Mouse (Mus musculus): ENCODE data around the gene F11. TPM values are rescaled to one million over a fixed set of nuclear protein-coding genes. Genes with fewer than 3 reads are reported as not detected.

The F11 gene
- polyA plus RNA-seq, 1 experiment: not detected

DNA sequence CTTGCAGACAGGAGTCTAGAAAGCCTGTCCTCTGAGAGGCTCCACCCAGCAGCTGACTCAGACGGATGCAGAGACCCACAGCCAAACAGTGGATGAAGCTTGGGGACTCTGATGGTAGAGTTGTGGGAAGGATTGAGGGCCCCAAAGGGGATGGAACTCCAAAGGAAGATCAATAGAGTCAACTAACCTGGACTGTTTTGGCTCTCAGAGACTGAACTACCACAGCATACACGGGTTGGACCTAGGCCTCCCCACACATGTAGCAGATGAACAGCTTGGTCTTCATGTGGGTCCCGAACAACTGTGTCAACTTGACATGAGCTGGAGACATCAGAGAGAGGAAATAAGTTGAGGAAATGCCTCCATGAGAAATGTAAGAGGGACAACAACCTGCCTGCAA lies 1.0 kb upstream of the F11 start:
- Histone ChIP-seq H3ac (ENCODE audit: control insufficient read depth, insufficient read length, low read depth) (no peak overlapping the region), H3K27me3 (ENCODE audit: control insufficient read depth, insufficient read depth, insufficient read length) (no peaks in the 10 kb centered on the region), H3K79me2 (ENCODE audit: control insufficient read depth, insufficient read depth) (no peaks in the 10 kb centered on the region), H3K4me3 (ENCODE audit: insufficient read depth, poor library complexity, severe bottlenecking) (no peak overlapping the region), H3K36me3 (ENCODE audit: control insufficient read depth, insufficient read depth) (no peaks in the 10 kb centered on the region), H3K79me3 (ENCODE audit: low read depth) (no peaks in the 10 kb centered on the region)
- no peak for TF ChIP-seq MYOD1 (IDR thresholded peaks at IDR 0.05; ENCODE audit: control insufficient read depth, insufficient read length, low read depth)
- TF ChIP-seq MYOG (IDR thresholded peaks at IDR 0.05; ENCODE audit: control insufficient read depth, extremely low read depth, insufficient read length): no peak
- TF ChIP-seq CTCF (IDR thresholded peaks at IDR 0.05; ENCODE audit: control insufficient read depth, insufficient read depth, insufficient read length): no peak
- no peak for TF ChIP-seq CEBPB (IDR thresholded peaks at IDR 0.05; ENCODE audit: low read depth)
- TF ChIP-seq USF1 (IDR thresholded peaks at IDR 0.05; ENCODE audit: low read depth): no peak
- TF ChIP-seq FOSL1 (IDR thresholded peaks at IDR 0.05; ENCODE audit: insufficient read depth, low read length, poor library complexity, severe bottlenecking): no peak
- TF ChIP-seq MAX (IDR thresholded peaks at IDR 0.05): no peak

DNA sequence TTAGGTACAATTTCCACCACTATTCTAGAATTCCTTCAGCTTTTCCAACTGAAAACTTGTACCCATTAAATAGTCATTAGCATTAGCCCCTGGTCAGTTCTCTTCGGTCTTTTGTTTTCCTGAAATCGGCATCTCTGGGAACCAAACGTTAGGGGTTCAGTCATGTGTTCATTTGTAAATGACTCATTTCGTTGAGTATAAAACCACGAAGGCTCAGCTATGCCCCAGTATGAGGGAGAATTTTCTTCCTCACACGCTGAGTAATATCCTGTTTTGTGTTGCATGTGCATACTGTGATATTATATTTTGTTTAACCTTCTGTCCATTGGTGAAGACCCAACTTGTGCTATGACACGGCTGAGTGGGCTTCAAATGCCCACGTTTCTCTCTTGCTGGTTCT lies 3.4 kb downstream of the F11 start:
- TF ChIP-seq MYOG (IDR thresholded peaks at IDR 0.05; ENCODE audit: control insufficient read depth, extremely low read depth, insufficient read length): no peak
- TF ChIP-seq MAX (IDR thresholded peaks at IDR 0.05): no peak
- no peak for TF ChIP-seq FOSL1 (IDR thresholded peaks at IDR 0.05; ENCODE audit: insufficient read depth, low read length, poor library complexity, severe bottlenecking)
- no peak for TF ChIP-seq CTCF (IDR thresholded peaks at IDR 0.05; ENCODE audit: control insufficient read depth, insufficient read depth, insufficient read length)
- TF ChIP-seq CEBPB (IDR thresholded peaks at IDR 0.05; ENCODE audit: low read depth): no peak
- no peak for TF ChIP-seq USF1 (IDR thresholded peaks at IDR 0.05; ENCODE audit: low read depth)
- TF ChIP-seq MYOD1 (IDR thresholded peaks at IDR 0.05; ENCODE audit: control insufficient read depth, insufficient read length, low read depth): no peak
- H3ac ChIP-seq (ENCODE audit: control insufficient read depth, insufficient read length, low read depth): no peak overlapping the region
- H3K4me3 ChIP-seq (ENCODE audit: insufficient read depth, poor library complexity, severe bottlenecking): no peak overlapping the region
- H3K27me3 ChIP-seq (ENCODE audit: control insufficient read depth, insufficient read depth, insufficient read length): no peaks in the 10 kb centered on the region
- no peaks in the 10 kb centered on the region for H3K79me3 ChIP-seq (ENCODE audit: low read depth)
- no peaks in the 10 kb centered on the region for H3K79me2 ChIP-seq (ENCODE audit: control insufficient read depth, insufficient read depth)
- H3K36me3 ChIP-seq (ENCODE audit: control insufficient read depth, insufficient read depth): no peaks in the 10 kb centered on the region

DNA sequence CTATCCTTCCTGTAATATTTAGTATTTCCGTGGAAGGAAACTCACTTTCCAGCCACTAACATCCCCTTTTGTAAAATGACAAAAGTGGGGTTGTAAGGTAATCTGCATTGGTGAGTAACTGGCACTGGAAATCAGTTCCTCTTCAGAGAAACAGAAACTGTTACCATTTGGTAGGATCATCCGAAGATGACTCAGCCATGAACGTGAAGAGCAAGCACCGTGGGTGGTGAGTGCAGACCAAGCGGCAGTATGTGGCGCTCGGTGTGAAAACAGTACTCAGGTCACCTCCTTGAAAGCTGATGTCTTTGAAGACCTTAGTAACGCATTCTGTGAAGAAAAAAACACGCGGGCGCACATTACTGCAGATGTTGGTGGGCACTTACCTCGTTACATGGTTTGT lies 6.8 kb downstream of the F11 start:
- H3K36me3 ChIP-seq (ENCODE audit: control insufficient read depth, insufficient read depth): no peaks in the 10 kb centered on the region
- TF ChIP-seq CTCF (IDR thresholded peaks at IDR 0.05; ENCODE audit: control insufficient read depth, insufficient read depth, insufficient read length) (no peak), MYOD1 (IDR thresholded peaks at IDR 0.05; ENCODE audit: control insufficient read depth, insufficient read length, low read depth) (no peak), MAX (IDR thresholded peaks at IDR 0.05) (no peak), CEBPB (IDR thresholded peaks at IDR 0.05; ENCODE audit: low read depth) (no peak), USF1 (IDR thresholded peaks at IDR 0.05; ENCODE audit: low read depth) (no peak), FOSL1 (IDR thresholded peaks at IDR 0.05; ENCODE audit: insufficient read depth, low read length, poor library complexity, severe bottlenecking) (no peak), MYOG (IDR thresholded peaks at IDR 0.05; ENCODE audit: control insufficient read depth, extremely low read depth, insufficient read length) (no peak)
- no peaks in the 10 kb centered on the region for H3K27me3 ChIP-seq (ENCODE audit: control insufficient read depth, insufficient read depth, insufficient read length)
- H3ac ChIP-seq (ENCODE audit: control insufficient read depth, insufficient read length, low read depth): no peak overlapping the region
- H3K79me3 ChIP-seq (ENCODE audit: low read depth): no peaks in the 10 kb centered on the region
- no peak overlapping the region for H3K4me3 ChIP-seq (ENCODE audit: insufficient read depth, poor library complexity, severe bottlenecking)
- no peaks in the 10 kb centered on the region for H3K79me2 ChIP-seq (ENCODE audit: control insufficient read depth, insufficient read depth)

DNA sequence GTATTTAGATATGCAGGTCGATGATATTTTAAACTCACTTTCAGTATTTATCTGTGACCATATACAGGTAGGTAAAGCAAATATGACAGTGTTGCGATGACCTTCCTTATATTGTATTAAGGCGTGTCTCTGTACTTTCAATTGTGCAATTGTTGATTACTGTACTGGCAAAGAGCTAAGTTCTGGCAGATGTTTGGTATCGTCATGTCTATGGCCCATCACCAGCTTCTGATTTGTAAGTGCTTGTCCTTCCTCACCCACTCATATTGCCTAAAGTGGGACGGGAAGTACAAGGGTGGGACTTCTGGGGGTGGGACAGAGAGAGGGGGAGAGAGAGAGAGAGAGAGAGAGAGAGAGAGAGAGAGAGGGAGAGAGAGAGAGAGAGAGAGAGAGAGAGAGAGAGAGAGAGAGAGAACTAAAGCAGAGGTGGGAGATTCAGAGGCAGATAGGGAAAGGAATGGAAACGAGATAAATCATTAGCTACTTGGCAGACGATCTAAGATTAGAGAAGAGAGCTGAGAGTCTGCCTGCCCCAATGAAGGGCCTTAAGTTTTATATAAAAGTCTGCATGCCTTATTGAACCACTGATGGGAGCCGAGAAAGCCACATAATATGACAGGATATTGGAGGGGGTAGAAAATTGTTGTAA lies 7.5 kb downstream of the F11 start:
- Histone ChIP-seq H3K36me3 (ENCODE audit: control insufficient read depth, insufficient read depth) (no peaks in the 10 kb centered on the region), H3ac (ENCODE audit: control insufficient read depth, insufficient read length, low read depth) (no peak overlapping the region), H3K27me3 (ENCODE audit: control insufficient read depth, insufficient read depth, insufficient read length) (no peaks in the 10 kb centered on the region), H3K79me3 (ENCODE audit: low read depth) (no peaks in the 10 kb centered on the region), H3K79me2 (ENCODE audit: control insufficient read depth, insufficient read depth) (no peaks in the 10 kb centered on the region), H3K4me3 (ENCODE audit: insufficient read depth, poor library complexity, severe bottlenecking) (no peak overlapping the region)
- TF ChIP-seq FOSL1 (IDR thresholded peaks at IDR 0.05; ENCODE audit: insufficient read depth, low read length, poor library complexity, severe bottlenecking): no peak
- no peak for TF ChIP-seq USF1 (IDR thresholded peaks at IDR 0.05; ENCODE audit: low read depth)
- TF ChIP-seq CTCF (IDR thresholded peaks at IDR 0.05; ENCODE audit: control insufficient read depth, insufficient read depth, insufficient read length): no peak
- TF ChIP-seq MAX (IDR thresholded peaks at IDR 0.05): no peak
- TF ChIP-seq MYOG (IDR thresholded peaks at IDR 0.05; ENCODE audit: control insufficient read depth, extremely low read depth, insufficient read length): no peak
- TF ChIP-seq MYOD1 (IDR thresholded peaks at IDR 0.05; ENCODE audit: control insufficient read depth, insufficient read length, low read depth): no peak
- no peak for TF ChIP-seq CEBPB (IDR thresholded peaks at IDR 0.05; ENCODE audit: low read depth)

DNA sequence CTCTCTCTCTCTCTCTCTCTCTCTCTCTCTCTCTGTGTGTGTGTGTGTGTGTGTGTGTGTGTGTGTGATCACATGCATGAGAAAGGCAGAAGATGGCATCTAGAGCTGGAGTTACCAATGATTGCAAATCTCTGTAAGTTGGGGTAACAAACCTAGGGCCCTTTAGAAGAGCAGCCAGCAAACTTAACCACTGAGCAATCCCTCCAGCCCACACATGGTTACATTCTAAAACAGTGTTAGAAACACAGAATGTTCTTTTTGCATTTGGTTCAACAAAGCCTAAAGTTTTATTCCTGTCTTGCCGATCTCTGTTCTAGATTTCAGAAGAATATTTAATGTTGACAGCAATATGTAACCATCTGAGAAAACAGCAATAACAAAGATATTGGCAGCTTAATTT lies 8.2 kb downstream of the F11 start:
- Histone ChIP-seq H3K4me3 (ENCODE audit: insufficient read depth, poor library complexity, severe bottlenecking) (no peak overlapping the region), H3K36me3 (ENCODE audit: control insufficient read depth, insufficient read depth) (no peaks in the 10 kb centered on the region), H3ac (ENCODE audit: control insufficient read depth, insufficient read length, low read depth) (no peak overlapping the region), H3K79me2 (ENCODE audit: control insufficient read depth, insufficient read depth) (no peaks in the 10 kb centered on the region), H3K79me3 (ENCODE audit: low read depth) (no peaks in the 10 kb centered on the region), H3K27me3 (ENCODE audit: control insufficient read depth, insufficient read depth, insufficient read length) (no peaks in the 10 kb centered on the region)
- TF ChIP-seq USF1 (IDR thresholded peaks at IDR 0.05; ENCODE audit: low read depth): no peak
- no peak for TF ChIP-seq CEBPB (IDR thresholded peaks at IDR 0.05; ENCODE audit: low read depth)
- no peak for TF ChIP-seq MYOG (IDR thresholded peaks at IDR 0.05; ENCODE audit: control insufficient read depth, extremely low read depth, insufficient read length)
- no peak for TF ChIP-seq MYOD1 (IDR thresholded peaks at IDR 0.05; ENCODE audit: control insufficient read depth, insufficient read length, low read depth)
- TF ChIP-seq MAX (IDR thresholded peaks at IDR 0.05): no peak
- no peak for TF ChIP-seq FOSL1 (IDR thresholded peaks at IDR 0.05; ENCODE audit: insufficient read depth, low read length, poor library complexity, severe bottlenecking)
- TF ChIP-seq CTCF (IDR thresholded peaks at IDR 0.05; ENCODE audit: control insufficient read depth, insufficient read depth, insufficient read length): no peak

Measured in C2C12 (cell line).